Mouse (Mus musculus) heart, postnatal 4 days (tissue): ENCODE data around the gene Hmgcs2. TPM values are rescaled to one million over a fixed set of nuclear protein-coding genes. Genes with fewer than 3 reads are reported as not detected.

Experiments used
- DNase-seq: peaks from one replicate; pipeline ENCODE4 v3.0.0; 2021
- total RNA-seq, 2 experiments: library from RNA; stranded (reverse); gene quantifications; 2 replicates each; pipeline ENCODE4 v1.2.3; 2021

Gene Hmgcs2
- total RNA-seq, 2 experiments from 2014 or later: 203 to 271 TPM

GRCm38 (mm10) chr3:98339097-98339705 lies 59.0 kb downstream of the Hmgcs2 start:
- peak; percentile 49 for DNase-seq

- DNase-seq: peak; percentile 64
These were observed 59.5 kb downstream of the Hmgcs2 start, which contains the start of gene Phgdh for GRCm38 (mm10) chr3:98339706-98340109. Gene Phgdh, minus strand, starts transcription at chr3:98339990.

- no peak for DNase-seq
These were observed 60.8 kb downstream of the Hmgcs2 start for GRCm38 (mm10) chr3:98340818-98341594.

GRCm38 (mm10) chr3:98343235-98343634 lies 63.0 kb downstream of the Hmgcs2 start:
- no peak for DNase-seq

- DNase-seq: no peak
These were observed 67.9 kb downstream of the Hmgcs2 start for GRCm38 (mm10) chr3:98348106-98348505.

- no peak for DNase-seq
These were observed 68.5 kb downstream of the Hmgcs2 start for GRCm38 (mm10) chr3:98348705-98349104.

- peak; percentile 83 for DNase-seq
These were observed 73.7 kb downstream of the Hmgcs2 start for GRCm38 (mm10) chr3:98353892-98354291.

- no peak for DNase-seq
These were observed 75.2 kb downstream of the Hmgcs2 start for GRCm38 (mm10) chr3:98355344-98356025.

GRCm38 (mm10) chr3:98356026-98356365 lies 75.8 kb downstream of the Hmgcs2 start:
- no peak for DNase-seq

GRCm38 (mm10) chr3:98356632-98357370 lies 76.6 kb downstream of the Hmgcs2 start:
- no peak for DNase-seq

Other genes starting within 250 kb of the Hmgcs2 start
- under 1 TPM in 1 of 2 experiments, not detected in 1; 0.21 TPM for gene Adam30, start 119.8 kb upstream of the Hmgcs2 start, total RNA-seq
- not detected for gene Reg4, start 58.3 kb upstream of the Hmgcs2 start, total RNA-seq
- 10 to 100 TPM; 11.2 to 13.9 TPM for gene Phgdh, start 59.6 kb downstream of the Hmgcs2 start, total RNA-seq
- 1 to 10 TPM; 9.4 to 9.8 TPM for gene Zfp697, start 102.0 kb downstream of the Hmgcs2 start, total RNA-seq
- gene Gm4450, start 176.7 kb downstream of the Hmgcs2 start, total RNA-seq: not detected
- not detected for gene Hsd3b4, start 230.1 kb downstream of the Hmgcs2 start, total RNA-seq